Mouse (Mus musculus): ENCODE measurements around the gene Noto. TPM values are rescaled to one million over a fixed set of nuclear protein-coding genes. Genes with fewer than 3 reads are reported as not detected.

Gene Noto
- polyA plus RNA-seq, 1 experiment, result 0.22 TPM

- Histone ChIP-seq H3K4me3 (ENCODE audit: control insufficient read depth, insufficient read depth, low read length) (no peak overlapping the region), H3K27ac (ENCODE audit: control insufficient read depth, insufficient read depth, low read length) (no peak overlapping the region), H3K27me3 (ENCODE audit: control insufficient read depth, insufficient read depth, low read length) (no peaks in the 10 kb centered on the region), H3K36me3 (ENCODE audit: control insufficient read depth, insufficient read depth, low read length) (no peaks in the 10 kb centered on the region), H3K4me1 (replicated peaks; ENCODE audit: control insufficient read depth, insufficient read depth, low read length) (peaks cover 11% of the 10 kb centered on the region)
- 22% methylated on average over 10 of the region's 10 CpGs for WGBS
- TF ChIP-seq POLR2A (IDR thresholded peaks at IDR 0.05; ENCODE audit: control insufficient read depth, extremely low read depth, insufficient read depth, low read length, poor library complexity) (no peak), CTCF (IDR thresholded peaks at IDR 0.05; ENCODE audit: borderline replicate concordance, control insufficient read depth, extremely low read depth, insufficient read depth, low read length, poor library complexity) (peak; percentile 17; the same call in 1 of the 2 replicates)
- peak; percentile 66 for DNase-seq
These were observed 43.3 kb upstream of the Noto start for GRCm38 (mm10) chr6:85380201-85380900.

- TF ChIP-seq CTCF (IDR thresholded peaks at IDR 0.05; ENCODE audit: borderline replicate concordance, control insufficient read depth, extremely low read depth, insufficient read depth, low read length, poor library complexity) (no peak; the same call in 1 of the 2 replicates), POLR2A (IDR thresholded peaks at IDR 0.05; ENCODE audit: control insufficient read depth, extremely low read depth, insufficient read depth, low read length, poor library complexity) (no peak)
- DNase-seq, result no peak
- Histone ChIP-seq H3K27ac (ENCODE audit: control insufficient read depth, insufficient read depth, low read length) (no peak overlapping the region), H3K4me1 (replicated peaks; ENCODE audit: control insufficient read depth, insufficient read depth, low read length) (peaks cover 11% of the 10 kb centered on the region), H3K36me3 (ENCODE audit: control insufficient read depth, insufficient read depth, low read length) (no peaks in the 10 kb centered on the region), H3K4me3 (ENCODE audit: control insufficient read depth, insufficient read depth, low read length) (no peak overlapping the region), H3K27me3 (ENCODE audit: control insufficient read depth, insufficient read depth, low read length) (no peaks in the 10 kb centered on the region)
- WGBS, result 42% methylated on average over 17 of the region's 17 CpGs
These were observed 42.6 kb upstream of the Noto start for GRCm38 (mm10) chr6:85380901-85381647.

GRCm38 (mm10) chr6:85381648-85382020 is 42.1 kb upstream of the Noto start:
- no peaks in the 10 kb centered on the region for H3K36me3 ChIP-seq (ENCODE audit: control insufficient read depth, insufficient read depth, low read length)
- H3K27ac ChIP-seq (ENCODE audit: control insufficient read depth, insufficient read depth, low read length), result no peak overlapping the region
- H3K4me1 ChIP-seq (replicated peaks; ENCODE audit: control insufficient read depth, insufficient read depth, low read length), result peaks cover 11% of the 10 kb centered on the region
- WGBS, result 96% methylated on average over 10 of the region's 10 CpGs
- TF ChIP-seq CTCF (IDR thresholded peaks at IDR 0.05; ENCODE audit: borderline replicate concordance, control insufficient read depth, extremely low read depth, insufficient read depth, low read length, poor library complexity) (no peak), POLR2A (IDR thresholded peaks at IDR 0.05; ENCODE audit: control insufficient read depth, extremely low read depth, insufficient read depth, low read length, poor library complexity) (no peak)
- no peak overlapping the region for H3K4me3 ChIP-seq (ENCODE audit: control insufficient read depth, insufficient read depth, low read length)
- H3K27me3 ChIP-seq (ENCODE audit: control insufficient read depth, insufficient read depth, low read length), result no peaks in the 10 kb centered on the region
- DNase-seq, result no peak

- peaks cover 11% of the 10 kb centered on the region for H3K4me1 ChIP-seq (replicated peaks; ENCODE audit: control insufficient read depth, insufficient read depth, low read length)
- H3K36me3 ChIP-seq (ENCODE audit: control insufficient read depth, insufficient read depth, low read length), result no peaks in the 10 kb centered on the region
- no peak overlapping the region for H3K27ac ChIP-seq (ENCODE audit: control insufficient read depth, insufficient read depth, low read length)
- TF ChIP-seq CTCF (IDR thresholded peaks at IDR 0.05; ENCODE audit: borderline replicate concordance, control insufficient read depth, extremely low read depth, insufficient read depth, low read length, poor library complexity), result no peak
- no peak for TF ChIP-seq POLR2A (IDR thresholded peaks at IDR 0.05; ENCODE audit: control insufficient read depth, extremely low read depth, insufficient read depth, low read length, poor library complexity)
- H3K27me3 ChIP-seq (ENCODE audit: control insufficient read depth, insufficient read depth, low read length), result no peaks in the 10 kb centered on the region
- WGBS, result 85% methylated on average over 2 of the region's 2 CpGs
- no peak overlapping the region for H3K4me3 ChIP-seq (ENCODE audit: control insufficient read depth, insufficient read depth, low read length)
- no peak for DNase-seq
These were observed 40.9 kb upstream of the Noto start for GRCm38 (mm10) chr6:85382791-85383190.

- Histone ChIP-seq H3K4me1 (replicated peaks; ENCODE audit: control insufficient read depth, insufficient read depth, low read length) (no peaks in the 10 kb centered on the region), H3K27ac (ENCODE audit: control insufficient read depth, insufficient read depth, low read length) (no peak overlapping the region), H3K4me3 (ENCODE audit: control insufficient read depth, insufficient read depth, low read length) (no peak overlapping the region), H3K27me3 (ENCODE audit: control insufficient read depth, insufficient read depth, low read length) (no peaks in the 10 kb centered on the region), H3K36me3 (ENCODE audit: control insufficient read depth, insufficient read depth, low read length) (no peaks in the 10 kb centered on the region)
- no peak for TF ChIP-seq CTCF (IDR thresholded peaks at IDR 0.05; ENCODE audit: borderline replicate concordance, control insufficient read depth, extremely low read depth, insufficient read depth, low read length, poor library complexity)
- TF ChIP-seq POLR2A (IDR thresholded peaks at IDR 0.05; ENCODE audit: control insufficient read depth, extremely low read depth, insufficient read depth, low read length, poor library complexity), result no peak
- 64% methylated on average over 5 of the region's 5 CpGs for WGBS
- DNase-seq, result no peak
These were observed 35.1 kb upstream of the Noto start for GRCm38 (mm10) chr6:85388608-85389007.

GRCm38 (mm10) chr6:85391803-85392202 is 31.9 kb upstream of the Noto start:
- TF ChIP-seq POLR2A (IDR thresholded peaks at IDR 0.05; ENCODE audit: control insufficient read depth, extremely low read depth, insufficient read depth, low read length, poor library complexity) (no peak), CTCF (IDR thresholded peaks at IDR 0.05; ENCODE audit: borderline replicate concordance, control insufficient read depth, extremely low read depth, insufficient read depth, low read length, poor library complexity) (no peak)
- WGBS, result 14% methylated on average over 5 of the region's 7 CpGs
- no peaks in the 10 kb centered on the region for H3K4me1 ChIP-seq (replicated peaks; ENCODE audit: control insufficient read depth, insufficient read depth, low read length)
- no peak overlapping the region for H3K27ac ChIP-seq (ENCODE audit: control insufficient read depth, insufficient read depth, low read length)
- H3K4me3 ChIP-seq (ENCODE audit: control insufficient read depth, insufficient read depth, low read length), result no peak overlapping the region
- H3K36me3 ChIP-seq (ENCODE audit: control insufficient read depth, insufficient read depth, low read length), result no peaks in the 10 kb centered on the region
- no peaks in the 10 kb centered on the region for H3K27me3 ChIP-seq (ENCODE audit: control insufficient read depth, insufficient read depth, low read length)
- DNase-seq, result peak; percentile 61

All from thymus, adult 2 months (tissue).